ENCODE assay signal across 26 mouse cellular contexts in the genomic region with DNA sequence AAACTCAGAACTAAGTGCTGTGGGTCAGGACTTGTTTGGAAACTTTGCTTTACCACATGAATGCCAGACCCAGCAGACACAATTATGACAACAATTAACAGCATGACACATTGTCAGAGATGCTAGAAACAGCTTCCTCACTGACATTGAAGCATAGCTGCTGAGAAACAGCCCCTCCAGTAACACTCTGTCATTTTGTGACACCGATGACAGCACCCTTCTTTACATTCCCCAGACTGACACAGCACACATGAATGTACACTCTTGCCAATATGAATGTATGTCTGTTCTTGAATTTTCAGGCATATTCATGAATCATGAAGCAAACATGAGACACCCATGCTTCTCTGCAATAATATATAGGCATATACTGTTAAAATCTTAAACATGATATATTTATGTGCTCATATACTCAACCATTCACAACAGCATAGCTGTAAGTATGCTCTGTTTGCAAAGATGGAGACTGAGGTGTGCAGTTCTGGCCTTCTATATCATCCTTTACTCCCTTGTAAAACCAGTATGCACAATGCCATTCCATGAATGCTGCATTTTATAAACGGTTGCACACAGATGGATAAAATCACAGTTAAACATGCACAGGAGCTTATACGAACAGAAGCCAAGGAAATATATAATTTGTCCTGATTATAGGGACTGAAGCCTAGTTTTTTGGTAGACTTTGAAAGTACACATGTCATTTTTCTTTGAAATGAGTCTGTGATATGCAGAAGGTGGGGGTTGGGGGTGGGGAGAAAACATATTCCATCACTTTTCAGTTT.
"Had no signal": no experiment of that assay in that cellular context is flagged by ENCODE, and none has a peak within 500 bp of the region (broad histone marks: within the 10 kb centered on the region; RNA-seq: fewer than 3 reads in every experiment).

No protein-coding gene starts in this region.

- H3K36me3 ChIP-seq: heart, embryonic 13.5 days; heart, embryonic 15.5 days; hindbrain, embryonic 13.5 days; hindbrain, embryonic 15.5 days; kidney, embryonic 15.5 days; limb, embryonic 13.5 days; limb, embryonic 15.5 days; liver, embryonic 12.5 days had no signal

- H3K27me3 ChIP-seq: heart, embryonic 13.5 days; heart, embryonic 15.5 days; hindbrain, embryonic 13.5 days; hindbrain, embryonic 15.5 days; kidney, embryonic 15.5 days; limb, embryonic 13.5 days; limb, embryonic 15.5 days; liver, embryonic 12.5 days had no signal

- DNase-seq: gastrocnemius, postnatal 14 days; gastrocnemius, postnatal 36 days; heart, adult 11 months; heart, adult 2 months; heart, postnatal 36 days; kidney, adult 11 months; kidney, adult 2 months; kidney, adult 9 months; kidney, postnatal 14 days; kidney, postnatal 36 days; layer of hippocampus, adult 9-11 months; layer of hippocampus, postnatal 36 days; left cerebral cortex, postnatal 4 days had no signal

- H3K27ac ChIP-seq: heart, adult 2 months; heart, embryonic 13.5 days; heart, embryonic 15.5 days; hindbrain, embryonic 13.5 days; hindbrain, embryonic 15.5 days; hindbrain, postnatal 0 days; kidney, embryonic 15.5 days; kidney, postnatal 0 days; limb, embryonic 13.5 days; limb, embryonic 15.5 days; liver, embryonic 12.5 days; liver, embryonic 14.5 days had no signal

- H3K9ac ChIP-seq: heart, embryonic 13.5 days; heart, embryonic 15.5 days; hindbrain, embryonic 13.5 days; hindbrain, embryonic 15.5 days; kidney, embryonic 15.5 days; limb, embryonic 13.5 days; limb, embryonic 15.5 days; liver, embryonic 12.5 days; liver, embryonic 14.5 days had no signal

- H3K9me3 ChIP-seq: heart, embryonic 13.5 days; heart, embryonic 15.5 days; hindbrain, embryonic 13.5 days; hindbrain, embryonic 15.5 days; kidney, embryonic 15.5 days; limb, embryonic 13.5 days; limb, embryonic 15.5 days; liver, embryonic 12.5 days had no signal

- H3K4me1 ChIP-seq: heart, embryonic 13.5 days; heart, embryonic 15.5 days; hindbrain, embryonic 13.5 days; hindbrain, embryonic 15.5 days; kidney, embryonic 15.5 days; limb, embryonic 13.5 days; limb, embryonic 15.5 days; liver, embryonic 12.5 days had no signal

- H3K4me2 ChIP-seq: heart, embryonic 11.5 days; heart, embryonic 13.5 days; heart, embryonic 15.5 days; hindbrain, embryonic 13.5 days; hindbrain, embryonic 15.5 days; kidney, embryonic 15.5 days; limb, embryonic 13.5 days; limb, embryonic 15.5 days; liver, embryonic 12.5 days had no signal

- H3K4me3 ChIP-seq: heart, adult 2 months; heart, embryonic 13.5 days; heart, embryonic 15.5 days; hindbrain, embryonic 13.5 days; hindbrain, embryonic 15.5 days; kidney, embryonic 15.5 days; limb, embryonic 13.5 days; limb, embryonic 15.5 days; liver, embryonic 12.5 days had no signal

- ATAC-seq: hindbrain, postnatal 0 days; intestine, embryonic 16.5 days; liver, embryonic 12.5 days had no signal
